Mouse (Mus musculus): ENCODE results near the gene Pou3f3.

The Pou3f3 gene

GRCm38 (mm10) chr1:42695578-42695915 lies at the start of gene Pou3f3:
Gene Pou3f3 (plus strand): TSS chr1:42695768.
- DNase-seq (ENCODE audit: extremely low spot score, low read depth, low spot score): no peak

GRCm38 (mm10) chr1:42648366-42648935 lies 47.1 kb upstream of the Pou3f3 start:
- no peak for DNase-seq (ENCODE audit: extremely low spot score, low read depth, low spot score)

GRCm38 (mm10) chr1:42651461-42651860 lies 44.1 kb upstream of the Pou3f3 start:
- no peak for DNase-seq (ENCODE audit: extremely low spot score, low read depth, low spot score)

- DNase-seq (ENCODE audit: extremely low spot score, low read depth, low spot score): no peak
These were observed 28.0 kb upstream of the Pou3f3 start for GRCm38 (mm10) chr1:42667546-42667945.

- DNase-seq (ENCODE audit: extremely low spot score, low read depth, low spot score): no peak
These were observed 14.9 kb upstream of the Pou3f3 start for GRCm38 (mm10) chr1:42680673-42681072.

- DNase-seq (ENCODE audit: extremely low spot score, low read depth, low spot score): no peak
These were observed 13.8 kb upstream of the Pou3f3 start for GRCm38 (mm10) chr1:42681762-42682161.

- DNase-seq (ENCODE audit: extremely low spot score, low read depth, low spot score): no peak
These were observed 11.7 kb upstream of the Pou3f3 start for GRCm38 (mm10) chr1:42683861-42684260.

- no peak for DNase-seq (ENCODE audit: extremely low spot score, low read depth, low spot score)
These were observed 11.2 kb upstream of the Pou3f3 start for GRCm38 (mm10) chr1:42684345-42684744.

- no peak for DNase-seq (ENCODE audit: extremely low spot score, low read depth, low spot score)
These were observed 10.8 kb upstream of the Pou3f3 start for GRCm38 (mm10) chr1:42684783-42685182.

GRCm38 (mm10) chr1:42685321-42685960 lies 10.1 kb upstream of the Pou3f3 start:
- DNase-seq (ENCODE audit: extremely low spot score, low read depth, low spot score): no peak

GRCm38 (mm10) chr1:42686194-42687131 lies 9.1 kb upstream of the Pou3f3 start:
- DNase-seq (ENCODE audit: extremely low spot score, low read depth, low spot score): no peak

GRCm38 (mm10) chr1:42687271-42687670 lies 8.3 kb upstream of the Pou3f3 start:
- no peak for DNase-seq (ENCODE audit: extremely low spot score, low read depth, low spot score)

GRCm38 (mm10) chr1:42687756-42688540 lies 7.6 kb upstream of the Pou3f3 start:
- no peak for DNase-seq (ENCODE audit: extremely low spot score, low read depth, low spot score)

GRCm38 (mm10) chr1:42688541-42689125 lies 6.9 kb upstream of the Pou3f3 start:
- no peak for DNase-seq (ENCODE audit: extremely low spot score, low read depth, low spot score)

- no peak for DNase-seq (ENCODE audit: extremely low spot score, low read depth, low spot score)
These were observed 5.5 kb upstream of the Pou3f3 start for GRCm38 (mm10) chr1:42690024-42690575.

- DNase-seq (ENCODE audit: extremely low spot score, low read depth, low spot score): no peak
These were observed 4.1 kb upstream of the Pou3f3 start for GRCm38 (mm10) chr1:42691202-42692170.

GRCm38 (mm10) chr1:42692221-42692620 lies 3.3 kb upstream of the Pou3f3 start:
- DNase-seq (ENCODE audit: extremely low spot score, low read depth, low spot score): no peak

- DNase-seq (ENCODE audit: extremely low spot score, low read depth, low spot score): no peak
These were observed 2.4 kb upstream of the Pou3f3 start for GRCm38 (mm10) chr1:42693101-42693715.

- no peak for DNase-seq (ENCODE audit: extremely low spot score, low read depth, low spot score)
These were observed 1.7 kb upstream of the Pou3f3 start for GRCm38 (mm10) chr1:42693852-42694251.

Measured in hindlimb bud, embryonic 11.5 days (tissue).